In the genomic region with DNA sequence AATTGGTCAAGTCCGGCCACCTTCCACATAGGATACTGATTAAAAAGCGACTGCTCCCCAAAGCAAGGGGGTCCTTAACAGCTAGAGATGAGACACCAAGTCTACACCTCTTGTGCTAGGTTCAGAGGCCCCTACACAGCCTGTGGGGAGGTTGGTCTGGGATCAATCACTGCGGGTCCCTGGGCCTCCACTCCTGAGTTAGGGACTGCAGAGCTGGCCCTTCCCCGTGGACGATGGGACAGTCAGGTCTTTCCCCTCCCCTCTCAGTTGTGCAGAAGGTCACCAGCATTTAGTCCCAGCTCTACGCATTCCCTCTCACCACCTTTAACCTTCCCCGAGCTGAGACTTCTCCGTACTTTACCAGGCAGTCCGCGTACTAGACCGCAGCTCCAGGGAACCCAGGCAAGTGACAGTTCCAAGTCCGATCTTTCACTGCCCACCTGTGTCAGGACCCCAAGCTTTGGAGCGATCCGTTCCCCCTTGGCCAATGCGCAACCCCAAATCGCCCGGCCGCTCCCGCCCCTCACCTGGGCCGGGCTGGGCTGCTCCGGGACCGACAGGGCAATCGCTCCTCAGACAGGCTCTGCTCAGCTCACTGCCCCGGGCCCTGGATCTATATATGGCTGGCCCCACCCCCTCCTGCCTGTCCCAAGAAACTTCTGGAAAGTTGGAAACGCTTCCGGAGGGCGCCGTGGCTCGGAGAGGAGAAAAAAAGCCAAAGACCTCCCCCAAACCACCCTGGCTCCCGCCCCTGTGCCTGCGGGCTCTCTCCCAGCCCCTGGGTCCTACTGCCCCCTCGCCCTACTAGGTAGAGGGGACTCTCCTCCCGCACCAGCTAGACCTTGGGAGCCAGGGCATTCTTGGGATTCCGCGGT, we compare ENCODE assay signal across 9 mouse cellular contexts. TPM values are rescaled to one million over a fixed set of nuclear protein-coding genes. Genes with fewer than 3 reads are reported as not detected.
DNase-seq lines count a peak whose midpoint lies in the region; ATAC-seq and TF ChIP-seq lines count a peak whose summit lies in the region.
"Had no signal": no experiment of that assay in that cellular context is flagged by ENCODE, and none has a peak within 500 bp of the region (broad histone marks: within the 10 kb centered on the region; RNA-seq: fewer than 3 reads in every experiment).

A gene (minus strand): TSS at position 714 of the 875 bp plus-strand sequence.

- H3K4me1 ChIP-seq in embryonic facial prominence, embryonic 11.5 days (ENCODE audit: control insufficient read depth, insufficient read depth, low read length): peaks cover 30% of the 10 kb centered on the region
- H3K4me1 ChIP-seq in kidney, adult 2 months (ENCODE audit: control insufficient read depth, insufficient read depth, low read length): peaks cover 38% of the 10 kb centered on the region
- H3K4me1 ChIP-seq in liver, adult 2 months (ENCODE audit: control insufficient read depth, insufficient read depth, low read length): peaks cover 2% of the 10 kb centered on the region
- H3K4me1 ChIP-seq in neural tube, embryonic 11.5 days (ENCODE audit: control insufficient read depth, insufficient read depth, low read length): peaks cover 54% of the 10 kb centered on the region

- H3K4me3 ChIP-seq in embryonic facial prominence, embryonic 11.5 days (ENCODE audit: low read depth, low read length): peak within 1 kb of the TSS; percentile 69
- H3K4me3 ChIP-seq in kidney, adult 2 months (ENCODE audit: insufficient read depth, low read depth, low read length): peak within 1 kb of the TSS; percentile 89
- H3K4me3 ChIP-seq in liver, adult 2 months (ENCODE audit: insufficient read depth, low read depth, low read length): peak within 1 kb of the TSS; percentile 63
- H3K4me3 ChIP-seq in neural tube, embryonic 11.5 days (ENCODE audit: low read depth, low read length): peak within 1 kb of the TSS; percentile 44

- H3K27ac ChIP-seq in embryonic facial prominence, embryonic 11.5 days (replicated peaks; ENCODE audit: low read depth, low read length): peak within 1 kb of the TSS; percentile 88
- H3K27ac ChIP-seq in kidney, adult 2 months (ENCODE audit: insufficient read depth, low read depth, low read length): peak within 1 kb of the TSS; percentile 86
- peak within 1 kb of the TSS; percentile 21 for H3K27ac ChIP-seq in liver, adult 2 months (replicated peaks; ENCODE audit: insufficient read depth, low read depth, low read length)
- H3K27ac ChIP-seq in neural tube, embryonic 11.5 days (ENCODE audit: low read depth, low read length): peak within 1 kb of the TSS; percentile 86

- peak within 1 kb of the TSS; percentile 90 for H3K9ac ChIP-seq in embryonic facial prominence, embryonic 11.5 days (replicated peaks; ENCODE audit: low read length)
- H3K9ac ChIP-seq in liver, adult 2 months (ENCODE audit: low read depth, low read length): peak within 1 kb of the TSS; percentile 65
- peak within 1 kb of the TSS; percentile 81 for H3K9ac ChIP-seq in neural tube, embryonic 11.5 days (ENCODE audit: low read length)

- peak; percentile 82 for TF ChIP-seq POLR2A in kidney, adult 2 months (IDR thresholded peaks at IDR 0.05; ENCODE audit: low read depth, low read length)
- TF ChIP-seq POLR2A in liver, adult 2 months (IDR thresholded peaks at IDR 0.05; ENCODE audit: extremely low read depth, insufficient read depth, low read length): no peak

- peak within 1 kb of the TSS; percentile 87 for H3K4me2 ChIP-seq in embryonic facial prominence, embryonic 11.5 days (ENCODE audit: low read depth, low read length)
- peak within 1 kb of the TSS; percentile 71 for H3K4me2 ChIP-seq in neural tube, embryonic 11.5 days (ENCODE audit: low read depth)

- H3K79me2 ChIP-seq in liver, adult 2 months (ENCODE audit: control insufficient read depth, insufficient read depth, low read length): no peaks in the 10 kb centered on the region

- DNase-seq in layer of hippocampus, adult 8-10 months (ENCODE audit: low spot score in 2 of 2): no peak
- no peak for DNase-seq in layer of hippocampus, adult 9-10 months (ENCODE audit: low spot score)
- DNase-seq in embryonic facial prominence, embryonic 11.5 days (ENCODE audit: low spot score): peak; percentile 94
- DNase-seq in heart, adult 8-10 months (ENCODE audit: low spot score): peak; percentile 96
- peak; percentile 94 for DNase-seq in kidney, adult 2 months
- peak; percentile 6 for DNase-seq in liver, adult 2 months (ENCODE audit: extremely low read depth, low read depth, low spot score)
- DNase-seq in neural tube, embryonic 11.5 days (ENCODE audit: low spot score): peak; percentile 85
- peak; percentile 75 for DNase-seq in urinary bladder, postnatal 25 days (ENCODE audit: low spot score)

- H3K9me3 ChIP-seq in embryonic facial prominence, embryonic 11.5 days (replicated peaks; ENCODE audit: control insufficient read depth, low read length): no peaks in the 10 kb centered on the region
- no peaks in the 10 kb centered on the region for H3K9me3 ChIP-seq in neural tube, embryonic 11.5 days (ENCODE audit: control insufficient read depth, low read length)

- no peak for TF ChIP-seq CTCF in kidney, adult 2 months (conservative IDR thresholded peaks at IDR 0.05; ENCODE audit: insufficient read depth, insufficient read length, low read depth, low read length)
- TF ChIP-seq CTCF in liver, adult 2 months (IDR thresholded peaks at IDR 0.05; ENCODE audit: low read depth, low read length): no peak

- WGBS in embryonic facial prominence, embryonic 11.5 days: under 1% methylated on average over 35 of the region's 35 CpGs
- under 1% methylated on average over 35 of the region's 35 CpGs for WGBS in kidney, adult 2 months
- 18% methylated on average over 35 of the region's 35 CpGs for WGBS in liver, adult 2 months
- WGBS in neural tube, embryonic 11.5 days: under 1% methylated on average over 31 of the region's 35 CpGs

- peak; percentile 81 for ATAC-seq in embryonic facial prominence, embryonic 11.5 days (replicated peaks; ENCODE audit: insufficient number of reproducible peaks, low FRiP score, low TSS enrichment, low read depth)
- ATAC-seq in neural tube, embryonic 11.5 days (ENCODE audit: insufficient read depth, low FRiP score, low TSS enrichment): peak; percentile 18; the same call in 1 of the 2 replicates

- H3K36me3 ChIP-seq in embryonic facial prominence, embryonic 11.5 days (replicated peaks; ENCODE audit: control insufficient read depth, insufficient read depth, low read depth, low read length): peaks cover 16% of the 10 kb centered on the region
- H3K36me3 ChIP-seq in kidney, adult 2 months (ENCODE audit: control insufficient read depth, insufficient read depth, low read length): peaks cover 3% of the 10 kb centered on the region
- no peaks in the 10 kb centered on the region for H3K36me3 ChIP-seq in liver, adult 2 months (ENCODE audit: control insufficient read depth, insufficient read depth, low read length)
- H3K36me3 ChIP-seq in neural tube, embryonic 11.5 days (ENCODE audit: control insufficient read depth, insufficient read depth, low read length): peaks cover 7% of the 10 kb centered on the region

- H3K27me3 ChIP-seq in embryonic facial prominence, embryonic 11.5 days (ENCODE audit: control insufficient read depth, insufficient read depth, low read length): no peaks in the 10 kb centered on the region
- no peaks in the 10 kb centered on the region for H3K27me3 ChIP-seq in kidney, adult 2 months (replicated peaks; ENCODE audit: control insufficient read depth, insufficient read depth, low read length)
- no peaks in the 10 kb centered on the region for H3K27me3 ChIP-seq in liver, adult 2 months (ENCODE audit: control insufficient read depth, insufficient read depth, low read length)
- H3K27me3 ChIP-seq in neural tube, embryonic 11.5 days (ENCODE audit: control insufficient read depth, insufficient read depth, low read length): no peaks in the 10 kb centered on the region

RNA-seq across cellular contexts. Expression of the gene that starts here (rescaled TPM):
- total RNA-seq in layer of hippocampus, adult 8-10 months (2022): 10 to 100 TPM; 16.8 to 24.1 (median 21.3) TPM
- polyA plus RNA-seq in embryonic facial prominence, embryonic 11.5 days (2014; fragmentation: Nextera tagmentation; extraction: Ambion mirVana): 373 and 399 TPM in 2 replicates
- total RNA-seq in heart, adult 8-10 months (2022): 100 to 1,000 TPM; 129 to 268 (median 205) TPM
- polyA plus RNA-seq in kidney, adult 2 months (2012; rRNA removed): 127 and 150 TPM in 2 replicates
- total RNA-seq in liver, adult 2 months (2014; rRNA removed): 16.2 and 22.2 TPM in 2 replicates
- 11.7 and 14.5 TPM in 2 replicates for polyA plus RNA-seq in liver, adult 2 months (2012; rRNA removed)
- polyA plus RNA-seq in neural tube, embryonic 11.5 days (2014; fragmentation: Nextera tagmentation; extraction: Ambion mirVana): 337 and 339 TPM in 2 replicates
- total RNA-seq: MEL had no signal

Comparison
In these comparisons a context has a peak if more than half of its experiments do, and no peak if none do; other contexts are left out.
1. DNase-seq: peak in embryonic facial prominence, embryonic 11.5 days (single experiment), heart, adult 8-10 months (single experiment), kidney, adult 2 months (single experiment), liver, adult 2 months (single experiment), neural tube, embryonic 11.5 days (single experiment) and urinary bladder, postnatal 25 days (single experiment); none in layer of hippocampus, adult 8-10 months (0 of 2) and layer of hippocampus, adult 9-10 months (single experiment).
2. H3K27ac ChIP-seq: peak in every context shown above with its lines; median percentile 88 in embryonic facial prominence, embryonic 11.5 days; 86 in kidney, adult 2 months; 86 in neural tube, embryonic 11.5 days; 21 in liver, adult 2 months.
3. Peak in every context shown above with its lines, with median percentiles within 50 percentile points of each other: H3K4me3 ChIP-seq and H3K9ac ChIP-seq.